Mouse (Mus musculus) cerebellum, adult 11-12 months (tissue): ENCODE results near the gene Fem1a.

Source experiments
- DNase-seq: peaks from one replicate; pipeline ENCODE4 v3.0.0; 2022

The Fem1a gene

DNA sequence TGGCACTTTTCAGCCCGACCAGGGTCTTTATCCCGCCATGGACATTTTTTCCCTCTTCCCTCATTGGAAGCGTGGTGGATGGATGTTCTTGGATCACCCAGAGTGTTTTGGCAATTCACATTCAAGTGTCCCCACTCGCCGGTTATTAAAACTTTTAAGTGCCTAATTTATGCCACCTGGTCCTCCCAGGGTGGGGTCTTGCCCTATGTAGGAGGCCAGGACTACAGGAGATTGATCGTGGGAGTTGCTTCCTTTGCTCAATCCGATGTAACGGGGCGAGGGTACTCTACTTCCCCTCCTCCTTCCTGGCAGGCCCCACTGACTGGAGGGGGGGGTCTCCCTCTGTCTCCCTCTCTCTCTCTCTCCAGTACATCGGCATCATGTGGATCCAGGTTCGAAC, 48.1 kb downstream of the Fem1a start:
- peak; percentile 33 for DNase-seq

DNA sequence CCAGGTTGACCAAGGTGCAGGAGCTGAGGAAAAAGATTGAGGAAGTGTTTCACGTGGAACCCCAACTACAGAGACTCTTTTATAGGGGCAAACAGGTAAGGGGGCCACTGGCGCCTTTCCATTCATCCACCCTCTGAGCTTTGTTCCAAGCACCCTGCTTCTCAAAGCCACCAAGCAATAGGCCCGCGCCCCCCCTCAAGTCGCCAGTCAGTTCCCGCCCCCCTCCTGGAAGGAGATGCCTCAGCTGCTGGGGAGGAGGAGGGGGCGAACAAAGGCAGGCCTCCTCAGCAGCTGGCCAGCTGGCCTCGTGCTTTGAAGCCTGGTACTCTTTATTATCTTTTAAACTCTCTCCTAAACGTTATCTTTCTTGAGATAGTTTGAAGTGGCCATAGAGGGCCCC, 48.5 kb downstream of the Fem1a start:
- no peak for DNase-seq

DNA sequence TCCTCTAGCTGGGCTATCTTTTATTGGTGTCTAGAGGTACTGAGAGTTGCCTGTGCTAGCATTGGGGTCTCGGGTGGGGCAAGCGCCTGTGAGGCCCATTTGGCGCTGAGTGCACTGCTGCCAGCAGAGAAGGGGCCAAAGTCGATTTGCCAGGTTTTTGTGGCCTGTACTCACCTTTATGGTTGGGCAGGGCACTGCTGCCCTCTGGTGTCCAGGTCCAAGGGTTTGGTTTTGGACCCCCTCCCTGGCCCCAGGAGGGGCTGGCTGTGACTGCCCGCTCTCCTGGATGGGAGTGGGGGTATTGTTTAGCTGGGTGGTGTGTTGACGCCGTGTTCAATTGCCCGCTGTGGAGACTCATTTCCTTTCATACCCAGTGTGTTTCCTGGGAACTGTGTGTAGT, 49.2 kb downstream of the Fem1a start:
- DNase-seq = no peak

DNA sequence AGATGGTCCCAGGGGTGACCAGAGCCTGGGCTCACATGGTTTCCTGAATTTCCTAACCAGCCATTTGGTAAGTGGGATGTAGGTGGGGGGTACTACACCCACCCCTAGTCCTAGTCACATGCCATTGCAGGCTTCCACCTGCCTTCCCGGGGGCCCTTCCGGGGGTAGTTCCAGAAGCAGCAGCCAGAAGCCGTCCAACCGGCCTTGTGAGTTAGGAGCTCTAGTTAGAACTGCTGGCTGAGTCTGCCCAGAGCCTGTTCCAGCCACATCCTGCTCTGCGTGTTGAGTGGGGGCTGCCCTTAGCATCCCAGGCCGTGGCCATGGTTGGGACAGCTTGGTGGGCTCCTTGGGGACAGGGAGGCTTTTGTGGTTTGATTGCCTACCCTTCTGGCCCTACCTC, 51.5 kb downstream of the Fem1a start:
- no peak for DNase-seq

DNA sequence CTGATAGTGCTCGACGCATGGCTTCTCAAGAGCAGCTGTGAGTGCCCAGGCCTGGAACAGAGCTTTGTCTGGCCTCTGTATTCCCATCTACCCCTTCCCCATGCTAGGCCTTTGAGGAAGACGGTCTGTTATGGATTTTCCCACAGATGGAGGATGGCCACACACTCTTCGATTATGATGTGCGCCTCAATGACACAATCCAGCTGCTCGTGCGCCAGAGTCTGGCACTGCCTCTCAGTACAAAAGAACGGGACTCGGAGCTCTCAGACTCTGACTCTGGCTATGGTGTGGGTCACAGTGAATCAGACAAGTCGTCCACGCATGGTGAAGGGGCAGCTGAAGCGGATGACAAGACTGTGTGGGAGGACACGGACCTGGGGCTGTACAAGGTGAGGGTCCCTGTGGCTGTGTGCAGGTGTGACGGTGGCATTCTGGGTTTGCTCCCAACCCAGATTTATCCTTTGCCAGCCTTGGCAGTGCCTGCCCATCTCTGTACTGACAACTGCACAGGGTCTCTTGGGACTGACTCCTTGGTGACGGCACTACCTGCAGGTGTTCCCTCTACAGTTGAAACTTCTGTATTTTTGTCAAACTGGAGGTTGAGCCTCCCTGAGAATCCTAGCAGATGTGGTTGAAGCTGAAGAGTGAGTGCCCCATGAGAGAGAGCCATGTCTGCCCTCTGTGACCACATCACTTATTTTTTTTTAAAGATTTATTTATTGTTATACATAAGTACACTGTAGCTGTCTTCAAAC, 52.8 kb downstream of the Fem1a start:
- DNase-seq = no peak
